Mouse (Mus musculus): ENCODE results near the gene Dhx29. TPM values are rescaled to one million over a fixed set of nuclear protein-coding genes. Genes with fewer than 3 reads are reported as not detected.

Gene Dhx29
- polyA plus RNA-seq (2012; rRNA removed) = 6.7 and 7.0 TPM in 2 replicates

- no peak for TF ChIP-seq CTCF (IDR thresholded peaks at IDR 0.05; ENCODE audit: control insufficient read depth, insufficient read depth, insufficient replicate concordance, low read depth, low read length)
- peak; percentile 50; the same call in 1 of the 2 replicates for TF ChIP-seq POLR2A (IDR thresholded peaks at IDR 0.05; ENCODE audit: control insufficient read depth, low read depth, low read length)
- no peaks in the 10 kb centered on the region; the same call in 1 of the 2 replicates for H3K4me1 ChIP-seq (ENCODE audit: control insufficient read depth, insufficient read depth, low read length)
- peak within 1 kb of the TSS; percentile 99 for H3K4me3 ChIP-seq (ENCODE audit: control insufficient read depth, low read depth, low read length)
- H3K27me3 ChIP-seq (ENCODE audit: control insufficient read depth, insufficient read depth, low read length) = no peaks in the 10 kb centered on the region
- no peaks in the 10 kb centered on the region for H3K36me3 ChIP-seq (ENCODE audit: control insufficient read depth, insufficient read depth, low read length)
- peak within 1 kb of the TSS; percentile 88 for H3K27ac ChIP-seq (ENCODE audit: control insufficient read depth, insufficient read depth, low read depth, low read length)
Measured at GRCm38 (mm10) chr13:112927287-112928001, at the start of gene Dhx29, which contains the start of gene Mtrex. Gene Dhx29, plus strand, starts transcription at chr13:112927454. Gene Mtrex, minus strand, starts transcription at chr13:112927398.

GRCm38 (mm10) chr13:112887234-112887633 lies 40.0 kb upstream of the Dhx29 start:
- peaks cover 2% of the 10 kb centered on the region; the same call in 1 of the 2 replicates for H3K36me3 ChIP-seq (ENCODE audit: control insufficient read depth, insufficient read depth, low read length)
- no peak overlapping the region for H3K27ac ChIP-seq (ENCODE audit: control insufficient read depth, insufficient read depth, low read depth, low read length)
- no peak overlapping the region for H3K4me3 ChIP-seq (ENCODE audit: control insufficient read depth, low read depth, low read length)
- H3K27me3 ChIP-seq (ENCODE audit: control insufficient read depth, insufficient read depth, low read length) = no peaks in the 10 kb centered on the region
- TF ChIP-seq POLR2A (IDR thresholded peaks at IDR 0.05; ENCODE audit: control insufficient read depth, low read depth, low read length) (no peak), CTCF (IDR thresholded peaks at IDR 0.05; ENCODE audit: control insufficient read depth, insufficient read depth, insufficient replicate concordance, low read depth, low read length) (no peak)
- H3K4me1 ChIP-seq (ENCODE audit: control insufficient read depth, insufficient read depth, low read length) = no peaks in the 10 kb centered on the region

DNA sequence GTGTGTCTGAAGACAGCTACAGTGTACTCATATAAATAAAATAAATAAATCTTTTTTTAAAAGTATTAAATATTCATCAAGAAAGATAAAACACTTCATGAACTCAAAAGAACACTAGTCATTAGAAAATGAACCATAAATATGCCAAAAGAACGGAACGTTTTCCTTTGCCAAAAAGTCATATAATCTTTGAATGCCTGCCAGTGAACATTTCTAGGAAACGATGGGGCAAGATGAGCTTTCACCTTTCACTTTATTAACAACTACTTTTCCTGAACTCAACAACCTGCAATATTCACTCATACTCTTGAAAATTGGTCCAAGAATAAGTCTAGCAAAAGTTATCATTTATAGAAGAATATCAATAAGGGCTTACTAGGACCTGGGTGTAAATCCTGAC lies 25.1 kb upstream of the Dhx29 start:
- H3K36me3 ChIP-seq (ENCODE audit: control insufficient read depth, insufficient read depth, low read length) = peaks cover 4% of the 10 kb centered on the region
- TF ChIP-seq CTCF (IDR thresholded peaks at IDR 0.05; ENCODE audit: control insufficient read depth, insufficient read depth, insufficient replicate concordance, low read depth, low read length) (no peak), POLR2A (IDR thresholded peaks at IDR 0.05; ENCODE audit: control insufficient read depth, low read depth, low read length) (no peak)
- H3K4me1 ChIP-seq (ENCODE audit: control insufficient read depth, insufficient read depth, low read length) = no peaks in the 10 kb centered on the region
- no peak overlapping the region for H3K27ac ChIP-seq (ENCODE audit: control insufficient read depth, insufficient read depth, low read depth, low read length)
- no peaks in the 10 kb centered on the region for H3K27me3 ChIP-seq (ENCODE audit: control insufficient read depth, insufficient read depth, low read length)
- no peak overlapping the region for H3K4me3 ChIP-seq (ENCODE audit: control insufficient read depth, low read depth, low read length)

DNA sequence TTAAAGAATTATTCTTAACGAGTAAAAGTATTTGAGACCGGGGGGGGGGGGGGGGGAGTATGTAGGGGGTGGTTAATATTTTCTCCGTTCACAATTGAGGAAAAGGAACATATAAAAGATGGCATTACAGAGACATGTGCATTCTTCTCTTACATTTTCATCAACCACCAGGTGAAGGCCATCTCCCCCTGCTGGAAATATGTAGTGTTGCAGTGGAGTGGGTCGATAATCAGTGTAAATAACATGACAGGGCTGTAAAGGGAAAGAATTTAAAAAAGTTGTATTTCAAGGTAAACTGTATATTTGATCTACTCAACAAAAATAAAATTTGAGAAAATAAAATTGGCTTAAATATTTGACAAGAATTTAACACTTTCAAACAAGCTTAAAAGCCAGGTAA lies 17.6 kb upstream of the Dhx29 start:
- H3K36me3 ChIP-seq (ENCODE audit: control insufficient read depth, insufficient read depth, low read length) = no peaks in the 10 kb centered on the region
- H3K27ac ChIP-seq (ENCODE audit: control insufficient read depth, insufficient read depth, low read depth, low read length) = no peak overlapping the region
- TF ChIP-seq POLR2A (IDR thresholded peaks at IDR 0.05; ENCODE audit: control insufficient read depth, low read depth, low read length) = no peak
- no peak for TF ChIP-seq CTCF (IDR thresholded peaks at IDR 0.05; ENCODE audit: control insufficient read depth, insufficient read depth, insufficient replicate concordance, low read depth, low read length)
- no peaks in the 10 kb centered on the region for H3K4me1 ChIP-seq (ENCODE audit: control insufficient read depth, insufficient read depth, low read length)
- no peak overlapping the region for H3K4me3 ChIP-seq (ENCODE audit: control insufficient read depth, low read depth, low read length)
- no peaks in the 10 kb centered on the region for H3K27me3 ChIP-seq (ENCODE audit: control insufficient read depth, insufficient read depth, low read length)

DNA sequence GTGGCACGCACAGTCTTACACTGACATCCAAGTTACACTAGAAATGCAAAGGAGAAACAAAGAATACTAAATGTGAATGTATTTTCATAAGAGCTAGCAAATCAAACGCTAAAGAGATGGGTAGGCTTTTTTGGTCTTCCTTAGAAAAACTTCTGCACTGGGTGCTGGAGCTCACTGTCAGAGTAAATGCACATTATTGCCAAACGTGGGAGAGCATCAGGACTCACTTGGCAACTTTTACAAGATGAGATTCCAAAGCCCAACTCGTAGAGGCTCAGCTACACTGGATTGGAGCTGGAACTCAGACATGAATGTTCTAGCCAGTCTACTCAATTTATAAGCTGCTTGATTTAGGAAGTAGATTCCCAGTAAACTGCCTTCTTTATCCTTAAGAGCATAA lies 16.8 kb upstream of the Dhx29 start:
- Histone ChIP-seq H3K27me3 (ENCODE audit: control insufficient read depth, insufficient read depth, low read length) (no peaks in the 10 kb centered on the region), H3K36me3 (ENCODE audit: control insufficient read depth, insufficient read depth, low read length) (no peaks in the 10 kb centered on the region), H3K27ac (ENCODE audit: control insufficient read depth, insufficient read depth, low read depth, low read length) (no peak overlapping the region), H3K4me3 (ENCODE audit: control insufficient read depth, low read depth, low read length) (no peak overlapping the region), H3K4me1 (ENCODE audit: control insufficient read depth, insufficient read depth, low read length) (no peaks in the 10 kb centered on the region)
- TF ChIP-seq POLR2A (IDR thresholded peaks at IDR 0.05; ENCODE audit: control insufficient read depth, low read depth, low read length) (no peak), CTCF (IDR thresholded peaks at IDR 0.05; ENCODE audit: control insufficient read depth, insufficient read depth, insufficient replicate concordance, low read depth, low read length) (no peak)

DNA sequence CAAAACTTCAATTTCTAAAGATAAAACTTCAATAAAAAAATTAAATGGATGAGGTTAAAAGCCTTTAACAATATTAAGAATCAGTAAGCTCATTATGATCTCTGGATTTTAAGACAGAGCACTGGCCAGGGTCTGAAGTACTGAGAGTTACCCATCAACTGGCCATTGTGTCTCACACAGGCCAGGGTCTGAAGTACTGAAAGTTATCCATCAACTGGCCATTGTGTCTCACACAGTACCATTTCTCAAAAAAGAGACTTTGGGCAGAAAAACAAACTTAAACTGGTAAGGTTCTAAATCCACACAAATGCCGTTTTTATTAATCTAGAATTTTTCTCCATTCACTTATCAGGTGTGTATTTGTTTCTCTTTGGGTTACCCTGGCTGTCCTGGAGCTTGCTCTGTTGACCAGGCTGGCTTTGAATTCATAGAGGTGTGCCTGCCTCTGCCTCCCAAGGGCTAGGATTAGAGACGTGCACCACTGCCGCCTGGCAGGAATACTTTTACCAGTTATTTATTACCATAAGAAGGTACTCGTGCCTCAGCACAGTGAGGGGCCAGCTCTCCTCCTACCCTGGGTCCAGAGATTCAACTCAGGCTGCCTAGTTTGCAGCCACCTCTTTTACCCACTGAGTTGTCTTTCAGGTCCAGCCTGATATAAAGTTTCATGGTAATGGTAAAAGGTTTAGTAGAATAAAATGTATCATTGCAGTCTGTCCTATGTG lies 8.0 kb upstream of the Dhx29 start:
- TF ChIP-seq POLR2A (IDR thresholded peaks at IDR 0.05; ENCODE audit: control insufficient read depth, low read depth, low read length) (no peak), CTCF (IDR thresholded peaks at IDR 0.05; ENCODE audit: control insufficient read depth, insufficient read depth, insufficient replicate concordance, low read depth, low read length) (no peak)
- Histone ChIP-seq H3K4me3 (ENCODE audit: control insufficient read depth, low read depth, low read length) (no peak overlapping the region), H3K27me3 (ENCODE audit: control insufficient read depth, insufficient read depth, low read length) (no peaks in the 10 kb centered on the region), H3K4me1 (ENCODE audit: control insufficient read depth, insufficient read depth, low read length) (no peaks in the 10 kb centered on the region), H3K36me3 (ENCODE audit: control insufficient read depth, insufficient read depth, low read length) (peaks cover 4% of the 10 kb centered on the region), H3K27ac (ENCODE audit: control insufficient read depth, insufficient read depth, low read depth, low read length) (no peak overlapping the region)

- peaks cover 4% of the 10 kb centered on the region for H3K36me3 ChIP-seq (ENCODE audit: control insufficient read depth, insufficient read depth, low read length)
- no peaks in the 10 kb centered on the region; the same call in 1 of the 2 replicates for H3K4me1 ChIP-seq (ENCODE audit: control insufficient read depth, insufficient read depth, low read length)
- H3K27ac ChIP-seq (ENCODE audit: control insufficient read depth, insufficient read depth, low read depth, low read length) = no peak overlapping the region
Measured at GRCm38 (mm10) chr13:112920906-112921305, 6.3 kb upstream of the Dhx29 start.

More at GRCm38 (mm10) chr13:112920906-112921305, 6.3 kb upstream of the Dhx29 start:
- H3K27me3 ChIP-seq (ENCODE audit: control insufficient read depth, insufficient read depth, low read length) = no peaks in the 10 kb centered on the region
- TF ChIP-seq POLR2A (IDR thresholded peaks at IDR 0.05; ENCODE audit: control insufficient read depth, low read depth, low read length) (no peak), CTCF (IDR thresholded peaks at IDR 0.05; ENCODE audit: control insufficient read depth, insufficient read depth, insufficient replicate concordance, low read depth, low read length) (no peak)
- no peak overlapping the region for H3K4me3 ChIP-seq (ENCODE audit: control insufficient read depth, low read depth, low read length)
